20 mouse cellular contexts compared by ENCODE assay signal in the genomic region with DNA sequence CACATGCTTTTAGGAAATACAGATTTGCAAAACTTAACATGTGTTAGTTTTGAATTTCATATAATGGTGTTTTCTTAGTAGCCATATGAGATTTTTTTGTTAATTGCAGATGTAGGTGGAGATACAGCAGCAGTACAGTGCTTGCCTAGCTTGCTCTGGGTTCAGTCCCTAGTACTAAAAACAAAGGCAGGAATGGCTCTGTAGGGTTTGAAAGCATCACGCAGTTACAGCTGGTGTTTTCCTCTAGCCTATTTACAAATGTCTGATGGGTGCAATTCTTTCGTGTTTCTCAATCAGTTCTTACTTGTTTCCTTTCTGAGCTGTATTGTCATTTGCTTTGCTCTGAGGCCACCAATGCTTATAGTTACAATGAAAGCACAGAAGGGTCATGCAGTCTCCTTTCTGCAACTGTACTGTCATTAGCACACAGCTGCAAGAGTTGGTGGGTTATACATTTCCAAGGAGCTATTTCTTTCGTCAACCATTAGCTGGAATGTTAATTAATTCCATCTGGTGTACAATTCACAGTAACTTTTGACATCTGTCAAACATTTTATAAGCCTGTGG. TPM values are rescaled to one million over a fixed set of nuclear protein-coding genes. Genes with fewer than 3 reads are reported as not detected.
"Had no signal": no experiment of that assay in that cellular context is flagged by ENCODE, and none has a peak within 500 bp of the region (broad histone marks: within the 10 kb centered on the region; RNA-seq: fewer than 3 reads in every experiment).

No protein-coding gene starts in this region.

- H3K4me2 ChIP-seq: limb, embryonic 13.5 days; liver, embryonic 12.5 days; liver, embryonic 15.5 days; lung, embryonic 15.5 days; midbrain, embryonic 11.5 days had no signal

- H3K9me3 ChIP-seq: limb, embryonic 10.5 days; limb, embryonic 13.5 days; liver, embryonic 12.5 days; liver, embryonic 15.5 days; lung, embryonic 15.5 days had no signal

- H3K9ac ChIP-seq: limb, embryonic 13.5 days; liver, embryonic 12.5 days; liver, embryonic 15.5 days; lung, embryonic 15.5 days had no signal

- H3K4me3 ChIP-seq: limb, embryonic 10.5 days; limb, embryonic 13.5 days; liver, embryonic 12.5 days; liver, embryonic 15.5 days; lung, embryonic 15.5 days had no signal

- DNase-seq: kidney, postnatal 10 days; kidney, postnatal 36 days; layer of hippocampus, adult 9-11 months; liver; lung, adult 18-20 months; lung, postnatal 14 days; lung, postnatal 4 days; midbrain, embryonic 14.5 days; thymus, adult 18-20 months; thymus, postnatal 36 days had no signal

- H3K27ac ChIP-seq: limb, embryonic 10.5 days; limb, embryonic 13.5 days; liver, embryonic 12.5 days; liver, embryonic 15.5 days; lung, embryonic 15.5 days had no signal

- H3K27me3 ChIP-seq: limb, embryonic 13.5 days; liver, embryonic 12.5 days; liver, embryonic 15.5 days; lung, embryonic 15.5 days had no signal

- H3K36me3 ChIP-seq: limb, embryonic 10.5 days; limb, embryonic 13.5 days; liver, embryonic 12.5 days; liver, embryonic 15.5 days; lung, embryonic 15.5 days had no signal

- ATAC-seq: liver, embryonic 12.5 days had no signal

- H3K4me1 ChIP-seq: liver, embryonic 12.5 days; liver, embryonic 15.5 days; lung, embryonic 15.5 days had no signal

RNA-seq across cellular contexts. Expression of a gene that starts 18.4 kb away (rescaled TPM):
- total RNA-seq: megakaryocyte progenitor cell, adult 5-6 weeks; megakaryocyte-erythroid progenitor cell, adult 5-6 weeks had no signal
- polyA plus RNA-seq: limb, embryonic 10.5 days; liver, embryonic 12.5 days; liver, embryonic 15.5 days; small intestine, adult 2 months; urinary bladder, adult 2 months had no signal
